24 mouse cellular contexts compared by ENCODE assay signal in the genomic region with DNA sequence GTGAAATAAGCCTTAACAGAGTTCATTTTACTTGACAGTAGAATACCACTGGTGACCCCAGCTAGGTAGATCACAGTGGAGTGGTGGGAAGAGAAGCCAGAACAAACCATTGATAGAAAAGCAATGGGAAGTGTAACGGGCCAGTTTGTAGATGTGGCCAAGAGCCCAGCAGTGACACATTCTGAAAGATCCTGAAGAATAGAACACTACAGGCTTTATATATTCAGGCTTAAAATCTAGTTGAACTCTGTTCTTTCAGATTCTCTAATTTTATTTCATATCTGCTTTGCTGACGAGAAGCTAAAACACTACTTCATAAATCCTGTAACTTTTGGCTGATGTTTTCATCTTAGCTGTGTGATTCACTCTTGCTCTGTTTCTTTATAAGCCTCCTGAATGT. TPM values are rescaled to one million over a fixed set of nuclear protein-coding genes. Genes with fewer than 3 reads are reported as not detected.
DNase-seq lines count a peak whose midpoint lies in the region; ATAC-seq and TF ChIP-seq lines count a peak whose summit lies in the region.
"Had no signal": no experiment of that assay in that cellular context is flagged by ENCODE, and none has a peak within 500 bp of the region (broad histone marks: within the 10 kb centered on the region; RNA-seq: fewer than 3 reads in every experiment).

No protein-coding gene starts in this region.

- peaks cover 5% of the 10 kb centered on the region; the same call in 1 of the 2 replicates for H3K36me3 ChIP-seq in heart, embryonic 13.5 days
- H3K36me3 ChIP-seq in heart, embryonic 11.5 days (ENCODE audit: control insufficient read depth, insufficient read depth, low read length) = no peaks in the 10 kb centered on the region
- H3K36me3 ChIP-seq in liver, adult 2 months (ENCODE audit: control insufficient read depth, insufficient read depth, low read length) = peaks cover 27% of the 10 kb centered on the region
- H3K36me3 ChIP-seq in liver, embryonic 12.5 days = peaks cover 3% of the 10 kb centered on the region; the same call in 1 of the 2 replicates
- H3K36me3 ChIP-seq: heart, embryonic 12.5 days; hindbrain, embryonic 12.5 days; intestine, embryonic 15.5 days; limb, embryonic 12.5 days; stomach, embryonic 15.5 days had no signal

- no peak for TF ChIP-seq CTCF in liver, adult 2 months (IDR thresholded peaks at IDR 0.05; ENCODE audit: low read depth, low read length)

- TF ChIP-seq POLR2A in liver, adult 2 months (IDR thresholded peaks at IDR 0.05; ENCODE audit: extremely low read depth, insufficient read depth, low read length) = no peak

- H3K27me3 ChIP-seq in heart, embryonic 13.5 days (replicated peaks) = no peaks in the 10 kb centered on the region
- no peaks in the 10 kb centered on the region for H3K27me3 ChIP-seq in heart, embryonic 11.5 days (ENCODE audit: control insufficient read depth, insufficient read depth, low read length)
- H3K27me3 ChIP-seq in liver, adult 2 months (ENCODE audit: control insufficient read depth, insufficient read depth, low read length) = no peaks in the 10 kb centered on the region
- no peaks in the 10 kb centered on the region for H3K27me3 ChIP-seq in liver, embryonic 12.5 days (replicated peaks)
- H3K27me3 ChIP-seq: heart, embryonic 12.5 days; hindbrain, embryonic 12.5 days; intestine, embryonic 15.5 days; limb, embryonic 12.5 days; Patski; stomach, embryonic 15.5 days had no signal

- no peaks in the 10 kb centered on the region for H3K9me3 ChIP-seq in heart, embryonic 13.5 days
- no peaks in the 10 kb centered on the region for H3K9me3 ChIP-seq in heart, embryonic 11.5 days (replicated peaks; ENCODE audit: control insufficient read depth, low read length)
- no peaks in the 10 kb centered on the region for H3K9me3 ChIP-seq in liver, embryonic 12.5 days (replicated peaks)
- H3K9me3 ChIP-seq: heart, embryonic 12.5 days; hindbrain, embryonic 12.5 days; intestine, embryonic 15.5 days; limb, embryonic 12.5 days; stomach, embryonic 15.5 days had no signal

- WGBS in heart, embryonic 13.5 days = 65% methylated on average over 2 of the region's 2 CpGs
- 66% methylated on average over 2 of the region's 2 CpGs for WGBS in heart, embryonic 11.5 days (ENCODE audit: insufficient replicate concordance)
- 34% methylated on average over 2 of the region's 2 CpGs for whole genome bisulfite sequencing in liver, adult 2 months
- WGBS in liver, embryonic 12.5 days (ENCODE audit: insufficient replicate concordance) = 63% methylated on average over 2 of the region's 2 CpGs

- peaks cover 16% of the 10 kb centered on the region; the same call in 1 of the 2 replicates for H3K79me2 ChIP-seq in liver, adult 2 months (ENCODE audit: control insufficient read depth, insufficient read depth, low read length)

- H3K4me3 ChIP-seq in heart, embryonic 13.5 days = no peak overlapping the region
- H3K4me3 ChIP-seq in heart, embryonic 11.5 days (ENCODE audit: low read depth, low read length) = no peak overlapping the region
- H3K4me3 ChIP-seq in liver, adult 2 months (ENCODE audit: insufficient read depth, low read depth, low read length) = no peak overlapping the region
- H3K4me3 ChIP-seq in liver, embryonic 12.5 days = no peak overlapping the region
- H3K4me3 ChIP-seq: heart, embryonic 12.5 days; hindbrain, embryonic 12.5 days; intestine, embryonic 15.5 days; limb, embryonic 12.5 days; stomach, embryonic 15.5 days had no signal

- no peak overlapping the region for H3K9ac ChIP-seq in heart, embryonic 13.5 days
- no peak overlapping the region for H3K9ac ChIP-seq in heart, embryonic 11.5 days (ENCODE audit: low read depth, low read length)
- H3K9ac ChIP-seq in liver, adult 2 months (ENCODE audit: low read depth, low read length) = peak overlapping the region; percentile 51; the same call in 1 of the 2 replicates
- no peak overlapping the region for H3K9ac ChIP-seq in liver, embryonic 12.5 days
- H3K9ac ChIP-seq: heart, embryonic 12.5 days; hindbrain, embryonic 12.5 days; intestine, embryonic 15.5 days; limb, embryonic 12.5 days; stomach, embryonic 15.5 days had no signal

- H3K27ac ChIP-seq in heart, embryonic 13.5 days (replicated peaks) = peak overlapping the region; percentile 66
- H3K27ac ChIP-seq in heart, embryonic 11.5 days (ENCODE audit: low read depth, low read length) = no peak overlapping the region
- peak overlapping the region; percentile 64; the same call in 1 of the 2 replicates for H3K27ac ChIP-seq in liver, adult 2 months (replicated peaks; ENCODE audit: insufficient read depth, low read depth, low read length)
- H3K27ac ChIP-seq in liver, embryonic 12.5 days = no peak overlapping the region
- H3K27ac ChIP-seq: hindbrain, embryonic 12.5 days; hindbrain, postnatal 0 days; intestine, embryonic 15.5 days; limb, embryonic 12.5 days had no signal

- peak overlapping the region; percentile 16; the same call in 1 of the 2 replicates for H3K4me2 ChIP-seq in heart, embryonic 13.5 days
- H3K4me2 ChIP-seq in heart, embryonic 11.5 days = no peak overlapping the region
- no peak overlapping the region for H3K4me2 ChIP-seq in liver, embryonic 12.5 days
- H3K4me2 ChIP-seq: hindbrain, embryonic 12.5 days; intestine, embryonic 15.5 days; limb, embryonic 12.5 days; liver, embryonic 11.5 days; stomach, embryonic 15.5 days had no signal

- no peak for ATAC-seq in heart, embryonic 13.5 days (ENCODE audit: extremely low read depth, insufficient number of reproducible peaks, low FRiP score, low TSS enrichment)
- no peak for ATAC-seq in heart, embryonic 11.5 days (replicated peaks; ENCODE audit: insufficient number of reproducible peaks, low FRiP score, low TSS enrichment)
- ATAC-seq in liver, embryonic 12.5 days = no peak
- ATAC-seq: forebrain, embryonic 14.5 days; intestine, embryonic 15.5 days; liver, postnatal 0 days; Patski had no signal

- peaks cover 47% of the 10 kb centered on the region for H3K4me1 ChIP-seq in heart, embryonic 13.5 days
- H3K4me1 ChIP-seq in heart, embryonic 11.5 days (ENCODE audit: control insufficient read depth, insufficient read depth, low read length) = peaks cover 21% of the 10 kb centered on the region
- peaks cover 51% of the 10 kb centered on the region for H3K4me1 ChIP-seq in liver, adult 2 months (ENCODE audit: control insufficient read depth, insufficient read depth, low read length)
- peaks cover 38% of the 10 kb centered on the region for H3K4me1 ChIP-seq in liver, embryonic 12.5 days

- no peak for DNase-seq in liver, adult 2 months (ENCODE audit: extremely low read depth, low read depth, low spot score)
- DNase-seq in 3T3-L1 (ENCODE audit: low read depth, low spot score) = peak; percentile 59
- peak; percentile 60 for DNase-seq in Muller cell, postnatal 12 days (ENCODE audit: inconsistent ontology term)
- no peak for DNase-seq in ovary, postnatal 10 days (ENCODE audit: low spot score)
- DNase-seq: B cell, adult 2 months; cerebellum, adult 11 months; cerebellum, adult 9-10 months; cerebellum, postnatal 36 days; liver, postnatal 0 days; midbrain, embryonic 14.5 days; right cerebral cortex, postnatal 25 days; thymus, postnatal 14 days had no signal

RNA-seq across cellular contexts. Expression of a gene that starts 48.5 kb away (rescaled TPM):
- polyA plus RNA-seq in heart, embryonic 13.5 days (2015; fragmentation: Nextera tagmentation; extraction: Ambion mirVana) = 242 and 253 TPM in 2 replicates
- 261 and 271 TPM in 2 replicates for polyA plus RNA-seq in heart, embryonic 11.5 days (2014; fragmentation: Nextera tagmentation; extraction: Ambion mirVana)
- total RNA-seq in liver, adult 2 months (2014; rRNA removed) = 877 and 924 TPM in 2 replicates
- polyA plus RNA-seq in liver, adult 2 months (2012; rRNA removed) = 231 and 284 TPM in 2 replicates
- 195 and 206 TPM in 2 replicates for polyA plus RNA-seq in liver, embryonic 12.5 days (2016; fragmentation: Nextera tagmentation; extraction: Ambion mirVana)

RNA-seq across cellular contexts. Expression of a gene that starts 48.6 kb away (rescaled TPM):
- polyA plus RNA-seq in heart, embryonic 13.5 days (2015; fragmentation: Nextera tagmentation; extraction: Ambion mirVana) = 59.6 and 64.6 TPM in 2 replicates
- 84.6 and 98.0 TPM in 2 replicates for polyA plus RNA-seq in heart, embryonic 11.5 days (2014; fragmentation: Nextera tagmentation; extraction: Ambion mirVana)
- total RNA-seq in liver, adult 2 months (2014; rRNA removed) = 126 and 143 TPM in 2 replicates
- 44.8 and 55.2 TPM in 2 replicates for polyA plus RNA-seq in liver, adult 2 months (2012; rRNA removed)
- 42.9 and 43.4 TPM in 2 replicates for polyA plus RNA-seq in liver, embryonic 12.5 days (2016; fragmentation: Nextera tagmentation; extraction: Ambion mirVana)

Comparison
In these comparisons a context has a peak if more than half of its experiments do, and no peak if none do; other contexts are left out.
1. H3K27ac ChIP-seq: peak in heart, embryonic 13.5 days (single experiment) and liver, adult 2 months (single experiment); none in heart, embryonic 11.5 days (single experiment) and liver, embryonic 12.5 days (single experiment).
2. DNase-seq: peak in 3T3-L1 (single experiment) and Muller cell, postnatal 12 days (single experiment); none in liver, adult 2 months (single experiment) and ovary, postnatal 10 days (single experiment).